8 mouse cellular contexts compared by ENCODE assay signal in genomic region chr7:134381407-134381861, GRCm38 (mm10). TPM values are rescaled to one million over a fixed set of nuclear protein-coding genes. Genes with fewer than 3 reads are reported as not detected.
DNase-seq lines count a peak whose midpoint lies in the region; ATAC-seq lines count a peak whose summit lies in the region.

No protein-coding gene starts in this region.

- H3K9me3 ChIP-seq in heart, embryonic 13.5 days: no peaks in the 10 kb centered on the region

- H3K27ac ChIP-seq in heart, embryonic 13.5 days (replicated peaks): peak overlapping the region; percentile 42; the same call in 1 of the 2 replicates

- no peak overlapping the region for H3K9ac ChIP-seq in heart, embryonic 13.5 days

- ATAC-seq in heart, embryonic 13.5 days (ENCODE audit: extremely low read depth, insufficient number of reproducible peaks, low FRiP score, low TSS enrichment): no peak

- DNase-seq in 3T3-L1 (ENCODE audit: low read depth, low spot score) (peak; percentile 94), ES-CJ7 (ENCODE audit: low read depth, low spot score) (peak; percentile 33)
- peak; percentile 98 for DNase-seq in cerebellum, postnatal 10 days
- DNase-seq in layer of hippocampus, adult 9-10 months (ENCODE audit: low spot score): peak; percentile 36
- DNase-seq in lung, postnatal 14 days: peak; percentile 89
- peak; percentile 82 for DNase-seq in testis, postnatal 10 days (ENCODE audit: low spot score)
- no peak for DNase-seq in T-cell, adult 2 months (ENCODE audit: low spot score)

- H3K4me2 ChIP-seq in heart, embryonic 13.5 days: no peak overlapping the region

- no peaks in the 10 kb centered on the region for H3K27me3 ChIP-seq in heart, embryonic 13.5 days (replicated peaks)

- WGBS in heart, embryonic 13.5 days: 34% methylated on average over 4 of the region's 4 CpGs

- H3K4me3 ChIP-seq in heart, embryonic 13.5 days: no peak overlapping the region

- H3K4me1 ChIP-seq in heart, embryonic 13.5 days: peaks cover 15% of the 10 kb centered on the region

- H3K36me3 ChIP-seq in heart, embryonic 13.5 days: no peaks in the 10 kb centered on the region

RNA-seq across cellular contexts. Expression of gene D7Ertd443e, which starts 4.0 kb away (rescaled TPM):
- polyA plus RNA-seq in heart, embryonic 13.5 days (2015; fragmentation: Nextera tagmentation; extraction: Ambion mirVana): 0.19 and 0.24 TPM in 2 replicates
